Mouse (Mus musculus): ENCODE measurements around the gene Ppm1j.

DNA sequence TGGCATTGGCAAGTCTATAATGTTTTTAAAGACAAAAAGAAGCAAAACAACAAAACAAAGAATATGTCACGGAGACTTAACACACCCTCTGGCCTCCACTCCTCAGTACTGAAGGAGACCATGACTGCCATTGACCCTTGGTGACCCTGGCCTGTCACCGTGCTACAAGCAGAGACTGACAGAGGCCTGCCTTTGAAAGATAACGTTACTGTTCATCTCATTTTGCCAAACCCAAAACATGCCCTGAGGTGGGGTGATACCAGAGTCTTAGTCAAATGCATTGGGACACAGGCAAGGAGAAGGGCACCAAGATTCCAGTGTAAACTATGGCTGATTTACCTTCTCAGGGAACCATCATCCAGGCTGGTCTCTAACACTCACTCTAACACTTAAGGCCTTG lies 11.7 kb upstream of the Ppm1j start:
- no peak for TF ChIP-seq CTCF (IDR thresholded peaks at IDR 0.05; ENCODE audit: low read depth)
- TF ChIP-seq EP300 (IDR thresholded peaks at IDR 0.05; ENCODE audit: low read depth), result no peak
